Mouse (Mus musculus): ENCODE measurements around the gene Rhbdd1. TPM values are rescaled to one million over a fixed set of nuclear protein-coding genes. Genes with fewer than 3 reads are reported as not detected.

Gene Rhbdd1
- polyA plus RNA-seq, 1 experiment from 2014 or later = 3.8 TPM

GRCm38 (mm10) chr1:82386814-82387771 lies 70.8 kb downstream of the Rhbdd1 start:
- H3K9me3 ChIP-seq (replicated peaks; ENCODE audit: control insufficient read depth, low read length, poor library complexity, severe bottlenecking) = no peaks in the 10 kb centered on the region
- peaks cover 3% of the 10 kb centered on the region for H3K4me1 ChIP-seq (ENCODE audit: control insufficient read depth, insufficient read depth, low read length)
- 25% methylated on average over 6 of the region's 6 CpGs for WGBS
- no peak for ATAC-seq
- no peaks in the 10 kb centered on the region for H3K36me3 ChIP-seq (ENCODE audit: control insufficient read depth, insufficient read depth, low read length)
- H3K4me3 ChIP-seq (ENCODE audit: low read depth, low read length) = no peak overlapping the region
- H3K27ac ChIP-seq (ENCODE audit: low read length) = no peak overlapping the region
- no peak overlapping the region for H3K9ac ChIP-seq (ENCODE audit: low read depth, low read length)
- no peaks in the 10 kb centered on the region for H3K27me3 ChIP-seq (ENCODE audit: control insufficient read depth, insufficient read depth, low read depth, low read length)
- no peak overlapping the region for H3K4me2 ChIP-seq (ENCODE audit: low read length)

- Histone ChIP-seq H3K9ac (ENCODE audit: low read depth, low read length) (no peak overlapping the region), H3K27me3 (ENCODE audit: control insufficient read depth, insufficient read depth, low read depth, low read length) (no peaks in the 10 kb centered on the region), H3K4me3 (ENCODE audit: low read depth, low read length) (no peak overlapping the region), H3K27ac (ENCODE audit: low read length) (no peak overlapping the region), H3K4me2 (ENCODE audit: low read length) (no peak overlapping the region), H3K4me1 (ENCODE audit: control insufficient read depth, insufficient read depth, low read length) (peaks cover 3% of the 10 kb centered on the region), H3K36me3 (ENCODE audit: control insufficient read depth, insufficient read depth, low read length) (no peaks in the 10 kb centered on the region), H3K9me3 (replicated peaks; ENCODE audit: control insufficient read depth, low read length, poor library complexity, severe bottlenecking) (no peaks in the 10 kb centered on the region)
- no peak for ATAC-seq
- WGBS = 89% methylated on average over 7 of the region's 7 CpGs
Measured at GRCm38 (mm10) chr1:82389371-82389770, 73.1 kb downstream of the Rhbdd1 start.

GRCm38 (mm10) chr1:82395371-82395770 lies 79.1 kb downstream of the Rhbdd1 start:
- Histone ChIP-seq H3K4me2 (ENCODE audit: low read length) (no peak overlapping the region), H3K9ac (ENCODE audit: low read depth, low read length) (no peak overlapping the region), H3K36me3 (ENCODE audit: control insufficient read depth, insufficient read depth, low read length) (no peaks in the 10 kb centered on the region), H3K4me1 (ENCODE audit: control insufficient read depth, insufficient read depth, low read length) (no peaks in the 10 kb centered on the region), H3K9me3 (replicated peaks; ENCODE audit: control insufficient read depth, low read length, poor library complexity, severe bottlenecking) (no peaks in the 10 kb centered on the region), H3K4me3 (ENCODE audit: low read depth, low read length) (no peak overlapping the region), H3K27me3 (ENCODE audit: control insufficient read depth, insufficient read depth, low read depth, low read length) (no peaks in the 10 kb centered on the region), H3K27ac (ENCODE audit: low read length) (no peak overlapping the region)
- no peak for ATAC-seq
- 57% methylated on average over 4 of the region's 4 CpGs for WGBS

GRCm38 (mm10) chr1:82407786-82408185 lies 91.5 kb downstream of the Rhbdd1 start:
- Histone ChIP-seq H3K4me1 (ENCODE audit: control insufficient read depth, insufficient read depth, low read length) (peaks cover 3% of the 10 kb centered on the region; the same call in 1 of the 2 replicates), H3K4me3 (ENCODE audit: low read depth, low read length) (no peak overlapping the region), H3K36me3 (ENCODE audit: control insufficient read depth, insufficient read depth, low read length) (no peaks in the 10 kb centered on the region), H3K27me3 (ENCODE audit: control insufficient read depth, insufficient read depth, low read depth, low read length) (no peaks in the 10 kb centered on the region), H3K9ac (ENCODE audit: low read depth, low read length) (no peak overlapping the region), H3K9me3 (replicated peaks; ENCODE audit: control insufficient read depth, low read length, poor library complexity, severe bottlenecking) (no peaks in the 10 kb centered on the region), H3K27ac (ENCODE audit: low read length) (no peak overlapping the region), H3K4me2 (ENCODE audit: low read length) (no peak overlapping the region)
- no peak for ATAC-seq
- 84% methylated on average over 3 of the region's 3 CpGs for WGBS

GRCm38 (mm10) chr1:82409271-82409670 lies 93.0 kb downstream of the Rhbdd1 start:
- no peak overlapping the region for H3K9ac ChIP-seq (ENCODE audit: low read depth, low read length)
- peaks cover 3% of the 10 kb centered on the region; the same call in 1 of the 2 replicates for H3K4me1 ChIP-seq (ENCODE audit: control insufficient read depth, insufficient read depth, low read length)
- 84% methylated on average over 9 of the region's 9 CpGs for WGBS
- H3K9me3 ChIP-seq (replicated peaks; ENCODE audit: control insufficient read depth, low read length, poor library complexity, severe bottlenecking) = no peaks in the 10 kb centered on the region
- no peak overlapping the region for H3K4me3 ChIP-seq (ENCODE audit: low read depth, low read length)
- no peak for ATAC-seq
- no peak overlapping the region for H3K4me2 ChIP-seq (ENCODE audit: low read length)
- no peaks in the 10 kb centered on the region for H3K27me3 ChIP-seq (ENCODE audit: control insufficient read depth, insufficient read depth, low read depth, low read length)
- H3K27ac ChIP-seq (ENCODE audit: low read length) = no peak overlapping the region
- H3K36me3 ChIP-seq (ENCODE audit: control insufficient read depth, insufficient read depth, low read length) = no peaks in the 10 kb centered on the region

- ATAC-seq = no peak
- H3K4me2 ChIP-seq (ENCODE audit: low read length) = no peak overlapping the region
- no peaks in the 10 kb centered on the region for H3K36me3 ChIP-seq (ENCODE audit: control insufficient read depth, insufficient read depth, low read length)
- H3K9ac ChIP-seq (ENCODE audit: low read depth, low read length) = no peak overlapping the region
- H3K27ac ChIP-seq (ENCODE audit: low read length) = no peak overlapping the region
- no peak overlapping the region for H3K4me3 ChIP-seq (ENCODE audit: low read depth, low read length)
- H3K9me3 ChIP-seq (replicated peaks; ENCODE audit: control insufficient read depth, low read length, poor library complexity, severe bottlenecking) = no peaks in the 10 kb centered on the region
- peaks cover 3% of the 10 kb centered on the region; the same call in 1 of the 2 replicates for H3K4me1 ChIP-seq (ENCODE audit: control insufficient read depth, insufficient read depth, low read length)
- 88% methylated on average over 3 of the region's 3 CpGs for WGBS
- H3K27me3 ChIP-seq (ENCODE audit: control insufficient read depth, insufficient read depth, low read depth, low read length) = no peaks in the 10 kb centered on the region
Measured at GRCm38 (mm10) chr1:82410548-82410947, 94.3 kb downstream of the Rhbdd1 start.

GRCm38 (mm10) chr1:82411521-82411920 lies 95.3 kb downstream of the Rhbdd1 start:
- Histone ChIP-seq H3K36me3 (ENCODE audit: control insufficient read depth, insufficient read depth, low read length) (no peaks in the 10 kb centered on the region), H3K4me1 (ENCODE audit: control insufficient read depth, insufficient read depth, low read length) (peaks cover 3% of the 10 kb centered on the region; the same call in 1 of the 2 replicates), H3K4me3 (ENCODE audit: low read depth, low read length) (no peak overlapping the region), H3K9me3 (replicated peaks; ENCODE audit: control insufficient read depth, low read length, poor library complexity, severe bottlenecking) (no peaks in the 10 kb centered on the region), H3K27me3 (ENCODE audit: control insufficient read depth, insufficient read depth, low read depth, low read length) (no peaks in the 10 kb centered on the region), H3K27ac (ENCODE audit: low read length) (no peak overlapping the region), H3K9ac (ENCODE audit: low read depth, low read length) (no peak overlapping the region), H3K4me2 (ENCODE audit: low read length) (no peak overlapping the region)
- WGBS = 83% methylated on average over 5 of the region's 5 CpGs
- 0 out of 2 replicates have a peak, but pooled peaks have one; percentile 39 for ATAC-seq

GRCm38 (mm10) chr1:82412085-82412484 lies 95.8 kb downstream of the Rhbdd1 start:
- no peaks in the 10 kb centered on the region for H3K27me3 ChIP-seq (ENCODE audit: control insufficient read depth, insufficient read depth, low read depth, low read length)
- no peak overlapping the region for H3K4me2 ChIP-seq (ENCODE audit: low read length)
- 77% methylated on average over 4 of the region's 4 CpGs for WGBS
- H3K4me3 ChIP-seq (ENCODE audit: low read depth, low read length) = no peak overlapping the region
- H3K36me3 ChIP-seq (ENCODE audit: control insufficient read depth, insufficient read depth, low read length) = no peaks in the 10 kb centered on the region
- no peaks in the 10 kb centered on the region for H3K9me3 ChIP-seq (replicated peaks; ENCODE audit: control insufficient read depth, low read length, poor library complexity, severe bottlenecking)
- H3K9ac ChIP-seq (ENCODE audit: low read depth, low read length) = no peak overlapping the region
- H3K27ac ChIP-seq (ENCODE audit: low read length) = no peak overlapping the region
- H3K4me1 ChIP-seq (ENCODE audit: control insufficient read depth, insufficient read depth, low read length) = peaks cover 3% of the 10 kb centered on the region; the same call in 1 of the 2 replicates
- ATAC-seq = no peak

GRCm38 (mm10) chr1:82414434-82415045 lies 98.3 kb downstream of the Rhbdd1 start:
- WGBS = 92% methylated on average over 3 of the region's 3 CpGs
- no peaks in the 10 kb centered on the region for H3K36me3 ChIP-seq (ENCODE audit: control insufficient read depth, insufficient read depth, low read length)
- H3K9me3 ChIP-seq (replicated peaks; ENCODE audit: control insufficient read depth, low read length, poor library complexity, severe bottlenecking) = no peaks in the 10 kb centered on the region
- H3K27me3 ChIP-seq (ENCODE audit: control insufficient read depth, insufficient read depth, low read depth, low read length) = no peaks in the 10 kb centered on the region
- H3K4me3 ChIP-seq (ENCODE audit: low read depth, low read length) = no peak overlapping the region
- H3K9ac ChIP-seq (ENCODE audit: low read depth, low read length) = no peak overlapping the region
- no peak overlapping the region for H3K27ac ChIP-seq (ENCODE audit: low read length)
- H3K4me1 ChIP-seq (ENCODE audit: control insufficient read depth, insufficient read depth, low read length) = peaks cover 3% of the 10 kb centered on the region; the same call in 1 of the 2 replicates
- ATAC-seq = no peak
- no peak overlapping the region for H3K4me2 ChIP-seq (ENCODE audit: low read length)
